Mouse (Mus musculus): ENCODE measurements around the gene E2f1.

DNA sequence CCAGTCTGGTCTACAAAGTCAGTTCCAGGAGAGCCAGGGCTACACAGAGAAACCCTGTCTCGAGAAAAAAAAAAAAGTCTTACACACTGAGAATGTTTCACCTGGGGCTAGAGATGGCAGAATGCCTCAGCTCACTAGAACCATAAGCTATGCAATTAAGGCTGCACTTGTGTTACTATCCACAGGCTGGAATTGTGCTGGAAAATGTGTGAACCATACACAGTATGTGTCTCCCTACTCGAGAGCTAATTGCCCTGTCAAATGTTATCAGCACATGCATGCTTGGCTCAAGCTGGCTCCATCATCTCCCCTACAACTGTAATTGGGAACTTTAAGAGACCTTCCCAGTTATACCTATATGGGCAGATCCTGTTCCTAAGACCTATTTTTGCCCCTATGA is 18.8 kb downstream of the E2f1 start:
- TF ChIP-seq FLI1 (IDR thresholded peaks at IDR 0.05; ENCODE audit: low read length) (no peak), GATA1 (IDR thresholded peaks at IDR 0.05; ENCODE audit: borderline replicate concordance, low read length) (no peak)

Data from megakaryocyte, embryonic 14.5 days (primary cell).